Mouse (Mus musculus): ENCODE results near the gene Ppa2. TPM values are rescaled to one million over a fixed set of nuclear protein-coding genes. Genes with fewer than 3 reads are reported as not detected.
A peak's percentile ranks its signal among the peaks of the same experiment; 100 is the strongest.

The Ppa2 gene
- polyA plus RNA-seq, 1 experiment from 2014 or later = 85.8 TPM

DNA sequence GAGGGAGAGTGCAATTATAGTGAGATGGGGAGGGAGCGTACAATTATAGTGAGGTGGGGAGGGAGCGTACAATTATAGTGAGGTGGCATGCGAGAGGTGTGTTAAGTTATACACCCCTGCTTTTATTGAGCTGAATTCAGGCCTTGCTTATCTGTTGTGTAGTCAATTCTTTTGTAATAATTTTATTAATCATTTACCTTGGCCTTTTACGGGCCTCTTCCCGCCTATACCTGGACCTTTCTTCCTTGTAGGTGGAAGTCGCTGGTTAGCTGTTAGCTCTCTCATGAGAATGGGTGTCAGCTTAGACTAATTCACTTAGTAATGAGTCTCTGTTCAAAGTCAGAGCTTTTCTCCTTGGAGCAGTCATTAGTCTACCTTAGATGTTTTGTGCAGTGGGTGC, 10.4 kb downstream of the Ppa2 start:
- WGBS = 95% methylated on average over 6 of the region's 6 CpGs
- Histone ChIP-seq H3K9me3 (ENCODE audit: control insufficient read depth, low read length) (no peaks in the 10 kb centered on the region), H3K4me3 (ENCODE audit: low read depth, low read length) (no peak overlapping the region), H3K9ac (ENCODE audit: low read length) (no peak overlapping the region), H3K4me2 (ENCODE audit: low read depth, severe bottlenecking) (no peak overlapping the region), H3K36me3 (ENCODE audit: control insufficient read depth, insufficient read depth, low read length) (no peaks in the 10 kb centered on the region; the same call in 1 of the 2 replicates), H3K4me1 (ENCODE audit: control insufficient read depth, insufficient read depth, low read length) (no peaks in the 10 kb centered on the region), H3K27ac (replicated peaks; ENCODE audit: low read depth, low read length) (no peak overlapping the region), H3K27me3 (ENCODE audit: control insufficient read depth, insufficient read depth, low read length) (no peaks in the 10 kb centered on the region)
- ATAC-seq (ENCODE audit: insufficient number of reproducible peaks, low FRiP score, low TSS enrichment, low read depth) (no peak), DNase-seq (ENCODE audit: low spot score) (no peak)

DNA sequence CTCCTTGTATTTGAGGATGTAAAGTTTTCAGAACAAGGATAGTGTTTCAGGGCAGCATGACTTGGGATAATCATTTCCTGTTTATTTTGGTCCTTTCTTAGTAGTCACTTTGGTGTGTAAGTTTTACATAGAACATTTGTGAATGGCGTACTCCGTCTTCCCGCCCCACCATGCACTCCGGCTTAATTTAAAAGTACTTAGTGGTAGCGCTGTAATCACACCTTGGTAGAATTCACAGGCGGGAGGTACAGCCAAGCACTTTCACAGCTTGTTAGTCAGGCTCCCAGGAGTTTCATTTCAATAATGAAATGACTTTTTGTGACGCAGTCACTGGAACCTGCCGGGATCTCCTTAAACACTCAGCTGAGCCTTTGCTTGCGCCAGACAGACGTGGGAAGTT, 12.0 kb downstream of the Ppa2 start:
- H3K4me3 ChIP-seq (ENCODE audit: low read depth, low read length) = no peak overlapping the region
- ATAC-seq (ENCODE audit: insufficient number of reproducible peaks, low FRiP score, low TSS enrichment, low read depth) (no peak), DNase-seq (ENCODE audit: low spot score) (no peak)
- 84% methylated on average over 10 of the region's 10 CpGs for WGBS
- H3K4me2 ChIP-seq (ENCODE audit: low read depth, severe bottlenecking) = no peak overlapping the region
- H3K4me1 ChIP-seq (ENCODE audit: control insufficient read depth, insufficient read depth, low read length) = no peaks in the 10 kb centered on the region
- no peaks in the 10 kb centered on the region for H3K27me3 ChIP-seq (ENCODE audit: control insufficient read depth, insufficient read depth, low read length)
- no peaks in the 10 kb centered on the region for H3K9me3 ChIP-seq (ENCODE audit: control insufficient read depth, low read length)
- no peak overlapping the region for H3K27ac ChIP-seq (replicated peaks; ENCODE audit: low read depth, low read length)
- no peaks in the 10 kb centered on the region; the same call in 1 of the 2 replicates for H3K36me3 ChIP-seq (ENCODE audit: control insufficient read depth, insufficient read depth, low read length)
- H3K9ac ChIP-seq (ENCODE audit: low read length) = no peak overlapping the region

DNA sequence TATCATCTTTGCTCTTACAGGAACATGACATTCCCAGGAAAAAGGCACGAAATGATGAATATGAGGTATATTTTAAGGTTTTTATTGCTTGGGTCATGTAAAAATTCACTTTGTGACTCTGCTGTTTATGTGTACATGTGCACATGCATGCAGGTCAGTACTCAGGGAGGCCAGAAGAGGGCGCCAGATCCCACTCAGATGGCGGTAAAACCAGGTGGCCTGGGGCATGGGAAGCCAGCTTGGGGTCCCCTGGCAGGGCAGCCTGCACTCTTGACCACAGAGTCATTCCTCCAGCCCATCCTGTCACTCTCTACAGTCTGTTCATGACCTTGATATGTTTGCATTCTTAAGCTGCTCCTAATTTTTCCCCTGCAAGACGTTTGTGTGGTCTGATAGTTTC, 12.6 kb downstream of the Ppa2 start:
- no peaks in the 10 kb centered on the region; the same call in 1 of the 2 replicates for H3K36me3 ChIP-seq (ENCODE audit: control insufficient read depth, insufficient read depth, low read length)
- H3K27me3 ChIP-seq (ENCODE audit: control insufficient read depth, insufficient read depth, low read length) = no peaks in the 10 kb centered on the region
- H3K4me2 ChIP-seq (ENCODE audit: low read depth, severe bottlenecking) = no peak overlapping the region
- WGBS = 79% methylated on average over 4 of the region's 4 CpGs
- no peak overlapping the region for H3K4me3 ChIP-seq (ENCODE audit: low read depth, low read length)
- H3K9ac ChIP-seq (ENCODE audit: low read length) = no peak overlapping the region
- H3K9me3 ChIP-seq (ENCODE audit: control insufficient read depth, low read length) = no peaks in the 10 kb centered on the region
- DNase-seq (ENCODE audit: low spot score) (peak; percentile 41), ATAC-seq (ENCODE audit: insufficient number of reproducible peaks, low FRiP score, low TSS enrichment, low read depth) (no peak)
- H3K27ac ChIP-seq (replicated peaks; ENCODE audit: low read depth, low read length) = no peak overlapping the region
- H3K4me1 ChIP-seq (ENCODE audit: control insufficient read depth, insufficient read depth, low read length) = no peaks in the 10 kb centered on the region

DNA sequence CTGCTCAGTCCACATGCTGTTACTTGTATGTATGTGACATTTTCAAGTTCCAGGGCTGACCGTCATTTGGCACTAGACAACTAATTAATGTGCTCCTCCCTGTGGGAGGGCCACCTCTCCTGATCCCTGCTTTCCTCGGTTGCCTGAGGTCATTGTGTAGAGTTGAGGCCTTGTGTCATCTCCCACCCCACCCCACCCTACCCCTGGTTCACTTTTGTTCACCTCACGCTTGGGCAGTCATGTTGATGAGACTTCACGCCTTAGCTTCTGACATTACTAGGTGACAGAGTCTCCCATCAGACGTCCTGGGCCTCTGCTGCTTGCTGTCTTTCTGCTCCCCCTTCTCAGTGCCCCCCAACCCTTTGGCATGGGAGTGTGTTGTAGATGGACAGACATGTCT, 15.2 kb downstream of the Ppa2 start:
- Histone ChIP-seq H3K9ac (ENCODE audit: low read length) (no peak overlapping the region), H3K4me2 (ENCODE audit: low read depth, severe bottlenecking) (no peak overlapping the region), H3K4me1 (ENCODE audit: control insufficient read depth, insufficient read depth, low read length) (no peaks in the 10 kb centered on the region), H3K9me3 (ENCODE audit: control insufficient read depth, low read length) (no peaks in the 10 kb centered on the region), H3K36me3 (ENCODE audit: control insufficient read depth, insufficient read depth, low read length) (no peaks in the 10 kb centered on the region; the same call in 1 of the 2 replicates), H3K27ac (replicated peaks; ENCODE audit: low read depth, low read length) (no peak overlapping the region), H3K4me3 (ENCODE audit: low read depth, low read length) (no peak overlapping the region), H3K27me3 (ENCODE audit: control insufficient read depth, insufficient read depth, low read length) (no peaks in the 10 kb centered on the region)
- 55% methylated on average over 5 of the region's 5 CpGs for WGBS
- DNase-seq (ENCODE audit: low spot score) = no peak
- ATAC-seq (ENCODE audit: insufficient number of reproducible peaks, low FRiP score, low TSS enrichment, low read depth) = no peak

DNA sequence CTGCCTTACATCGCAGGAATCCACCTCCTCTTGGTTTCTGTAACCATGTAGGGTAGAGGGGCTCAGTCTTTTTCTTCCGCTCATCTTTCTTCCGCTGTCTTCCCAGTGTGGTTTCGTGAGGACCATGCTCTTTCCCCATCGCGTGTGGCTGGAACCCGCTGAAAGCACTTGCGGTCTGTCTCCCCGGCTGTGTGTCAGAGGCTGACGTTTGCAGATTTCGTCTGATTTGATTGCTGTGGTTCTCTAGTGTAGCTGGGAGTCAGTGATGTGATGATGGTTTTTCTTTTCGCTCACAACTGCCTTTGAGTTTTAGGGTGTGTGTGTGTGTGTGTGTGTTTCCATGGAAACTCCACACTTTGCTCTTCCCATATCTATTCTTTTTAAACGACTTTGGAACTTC, 18.6 kb downstream of the Ppa2 start:
- no peak overlapping the region for H3K4me3 ChIP-seq (ENCODE audit: low read depth, low read length)
- WGBS = 90% methylated on average over 13 of the region's 13 CpGs
- no peaks in the 10 kb centered on the region for H3K27me3 ChIP-seq (ENCODE audit: control insufficient read depth, insufficient read depth, low read length)
- H3K9ac ChIP-seq (ENCODE audit: low read length) = no peak overlapping the region
- H3K4me2 ChIP-seq (ENCODE audit: low read depth, severe bottlenecking) = no peak overlapping the region
- no peaks in the 10 kb centered on the region; the same call in 1 of the 2 replicates for H3K36me3 ChIP-seq (ENCODE audit: control insufficient read depth, insufficient read depth, low read length)
- ATAC-seq (ENCODE audit: insufficient number of reproducible peaks, low FRiP score, low TSS enrichment, low read depth) (no peak), DNase-seq (ENCODE audit: low spot score) (no peak)
- H3K9me3 ChIP-seq (ENCODE audit: control insufficient read depth, low read length) = no peaks in the 10 kb centered on the region
- no peaks in the 10 kb centered on the region for H3K4me1 ChIP-seq (ENCODE audit: control insufficient read depth, insufficient read depth, low read length)
- no peak overlapping the region for H3K27ac ChIP-seq (replicated peaks; ENCODE audit: low read depth, low read length)

DNA sequence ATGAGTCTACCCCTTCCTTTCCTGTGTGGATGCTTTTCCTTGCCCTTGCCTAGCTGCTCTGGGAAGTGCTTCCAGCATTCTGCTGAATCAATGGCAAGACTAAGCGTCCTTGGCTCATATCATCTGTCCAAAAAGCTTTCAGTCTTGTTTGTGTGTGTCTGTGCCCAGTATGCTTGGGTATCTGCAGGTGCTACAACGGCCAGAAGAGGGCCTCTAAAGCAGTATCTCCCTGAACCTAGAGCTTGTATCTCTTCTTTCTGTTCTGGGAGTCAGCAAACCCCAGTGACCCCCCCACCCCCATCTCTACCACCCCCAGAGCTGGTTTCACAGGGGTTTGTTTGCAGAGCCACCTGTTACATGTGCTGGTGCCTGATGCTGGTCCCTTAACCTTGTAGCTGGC, 19.5 kb downstream of the Ppa2 start:
- Histone ChIP-seq H3K4me3 (ENCODE audit: low read depth, low read length) (no peak overlapping the region), H3K9me3 (ENCODE audit: control insufficient read depth, low read length) (no peaks in the 10 kb centered on the region), H3K9ac (ENCODE audit: low read length) (no peak overlapping the region), H3K4me1 (ENCODE audit: control insufficient read depth, insufficient read depth, low read length) (no peaks in the 10 kb centered on the region), H3K4me2 (ENCODE audit: low read depth, severe bottlenecking) (no peak overlapping the region), H3K36me3 (ENCODE audit: control insufficient read depth, insufficient read depth, low read length) (no peaks in the 10 kb centered on the region; the same call in 1 of the 2 replicates), H3K27me3 (ENCODE audit: control insufficient read depth, insufficient read depth, low read length) (no peaks in the 10 kb centered on the region), H3K27ac (replicated peaks; ENCODE audit: low read depth, low read length) (no peak overlapping the region)
- DNase-seq (ENCODE audit: low spot score) (no peak), ATAC-seq (ENCODE audit: insufficient number of reproducible peaks, low FRiP score, low TSS enrichment, low read depth) (no peak)
- 86% methylated on average over 2 of the region's 2 CpGs for WGBS

DNA sequence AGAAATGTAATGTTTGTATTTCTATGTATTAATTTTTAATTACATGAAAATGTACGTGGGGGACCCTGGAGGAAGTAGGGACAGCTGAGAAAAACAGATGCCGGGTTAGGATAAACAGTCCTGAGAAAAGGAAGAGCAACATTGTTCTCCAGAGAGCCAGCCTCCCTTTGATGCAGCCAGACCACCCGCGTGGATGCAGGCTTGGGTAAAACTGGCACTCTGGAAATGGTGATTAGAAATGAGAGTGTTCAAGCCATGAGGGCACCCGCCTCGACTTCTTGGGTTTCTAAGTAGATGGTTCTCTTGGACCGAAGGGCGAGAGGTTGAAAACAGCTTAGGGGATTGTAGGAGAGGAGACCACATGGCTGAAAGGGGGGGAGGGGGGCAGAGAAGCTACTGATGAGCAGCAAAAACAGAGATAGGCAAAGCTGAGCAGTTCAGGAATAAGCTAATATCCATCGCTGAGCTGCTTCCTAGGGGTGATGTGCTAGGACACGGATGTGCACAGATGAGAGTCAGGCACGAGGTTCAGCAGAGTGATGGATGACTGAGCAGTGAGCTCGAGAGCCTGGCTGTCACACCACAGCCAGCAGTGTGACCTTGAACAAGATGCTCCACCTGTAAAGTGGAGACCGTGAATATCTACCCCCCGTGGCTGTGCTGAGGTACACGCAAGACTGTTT, 21.4 kb downstream of the Ppa2 start:
- Histone ChIP-seq H3K27ac (replicated peaks; ENCODE audit: low read depth, low read length) (no peak overlapping the region), H3K4me3 (ENCODE audit: low read depth, low read length) (no peak overlapping the region), H3K4me1 (ENCODE audit: control insufficient read depth, insufficient read depth, low read length) (no peaks in the 10 kb centered on the region), H3K9ac (ENCODE audit: low read length) (no peak overlapping the region), H3K27me3 (ENCODE audit: control insufficient read depth, insufficient read depth, low read length) (no peaks in the 10 kb centered on the region), H3K4me2 (ENCODE audit: low read depth, severe bottlenecking) (no peak overlapping the region), H3K9me3 (ENCODE audit: control insufficient read depth, low read length) (no peaks in the 10 kb centered on the region), H3K36me3 (ENCODE audit: control insufficient read depth, insufficient read depth, low read length) (no peaks in the 10 kb centered on the region; the same call in 1 of the 2 replicates)
- DNase-seq (ENCODE audit: low spot score) = no peak
- 59% methylated on average over 15 of the region's 15 CpGs for WGBS
- no peak; the same call in 1 of the 2 replicates for ATAC-seq (ENCODE audit: insufficient number of reproducible peaks, low FRiP score, low TSS enrichment, low read depth)

DNA sequence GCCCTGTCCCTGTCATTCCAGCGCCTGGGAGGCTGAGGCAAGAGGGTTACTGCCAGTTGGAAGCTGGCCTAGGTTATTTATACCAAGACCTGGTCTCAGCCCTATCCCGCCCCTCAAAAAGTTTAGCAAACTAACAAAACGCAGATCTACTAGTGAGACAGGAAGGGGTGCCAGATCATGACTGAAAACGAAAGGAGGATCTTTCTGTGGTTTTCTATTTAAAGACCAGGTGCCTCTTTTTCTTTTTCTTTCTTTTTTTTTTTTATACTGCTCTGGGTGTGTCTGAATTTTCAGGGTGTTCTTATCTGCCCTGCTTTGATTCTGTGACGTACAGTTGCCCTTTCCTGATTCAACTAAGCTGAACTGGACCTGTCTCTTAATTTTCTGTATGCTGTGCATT, 22.4 kb downstream of the Ppa2 start:
- Histone ChIP-seq H3K27me3 (ENCODE audit: control insufficient read depth, insufficient read depth, low read length) (no peaks in the 10 kb centered on the region), H3K9ac (ENCODE audit: low read length) (no peak overlapping the region), H3K4me1 (ENCODE audit: control insufficient read depth, insufficient read depth, low read length) (no peaks in the 10 kb centered on the region), H3K4me2 (ENCODE audit: low read depth, severe bottlenecking) (no peak overlapping the region), H3K4me3 (ENCODE audit: low read depth, low read length) (no peak overlapping the region), H3K27ac (replicated peaks; ENCODE audit: low read depth, low read length) (no peak overlapping the region), H3K36me3 (ENCODE audit: control insufficient read depth, insufficient read depth, low read length) (no peaks in the 10 kb centered on the region; the same call in 1 of the 2 replicates), H3K9me3 (ENCODE audit: control insufficient read depth, low read length) (no peaks in the 10 kb centered on the region)
- DNase-seq (ENCODE audit: low spot score) (no peak), ATAC-seq (ENCODE audit: insufficient number of reproducible peaks, low FRiP score, low TSS enrichment, low read depth) (no peak)
- 91% methylated on average over 5 of the region's 5 CpGs for WGBS

All from limb, embryonic 11.5 days (tissue).